Mouse (Mus musculus): ENCODE data around the gene Myf6. TPM values are rescaled to one million over a fixed set of nuclear protein-coding genes. Genes with fewer than 3 reads are reported as not detected.

The Myf6 gene
- polyA plus RNA-seq, 1 experiment from 2014 or later: 0.18 TPM

GRCm38 (mm10) chr10:107473497-107473896 is 21.0 kb downstream of the Myf6 start:
- DNase-seq (ENCODE audit: low spot score) (no peak), ATAC-seq (replicated peaks; ENCODE audit: low FRiP score) (no peak)
- no peaks in the 10 kb centered on the region for H3K27me3 ChIP-seq (replicated peaks; ENCODE audit: control insufficient read depth, insufficient read depth, low read length)
- no peak overlapping the region for H3K9ac ChIP-seq (ENCODE audit: low read depth, low read length)
- no peaks in the 10 kb centered on the region for H3K36me3 ChIP-seq (ENCODE audit: control insufficient read depth, insufficient read depth, low read length)
- no peaks in the 10 kb centered on the region for H3K4me1 ChIP-seq (replicated peaks; ENCODE audit: control insufficient read depth, insufficient read depth, low read length)
- no peaks in the 10 kb centered on the region for H3K9me3 ChIP-seq (ENCODE audit: control insufficient read depth, low read length)
- no peak overlapping the region for H3K27ac ChIP-seq (ENCODE audit: low read depth, low read length)
- WGBS: 57% methylated on average over 2 of the region's 2 CpGs
- no peak overlapping the region for H3K4me3 ChIP-seq (ENCODE audit: low read depth, low read length)
- H3K4me2 ChIP-seq: no peak overlapping the region

DNA sequence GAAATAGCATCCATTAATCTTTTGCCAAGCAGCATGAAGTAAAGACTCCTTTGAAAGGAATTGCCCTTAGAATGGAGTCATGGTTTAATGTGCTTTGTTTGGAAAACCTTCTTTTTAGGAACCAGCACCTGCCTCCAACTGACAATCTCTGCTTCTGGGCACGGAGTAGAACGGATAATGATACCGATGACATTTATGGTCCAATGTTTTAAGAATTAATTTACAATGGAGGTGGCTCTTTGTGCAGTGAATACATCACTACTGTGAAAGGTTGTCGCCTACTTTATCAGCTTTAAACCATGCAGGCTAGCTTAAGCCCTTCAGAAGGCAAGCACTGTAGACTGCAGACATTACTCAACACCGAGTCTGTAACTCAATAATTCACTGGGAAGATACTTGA is 22.8 kb downstream of the Myf6 start:
- no peak overlapping the region for H3K4me3 ChIP-seq (ENCODE audit: low read depth, low read length)
- no peak overlapping the region for H3K9ac ChIP-seq (ENCODE audit: low read depth, low read length)
- H3K9me3 ChIP-seq (ENCODE audit: control insufficient read depth, low read length): no peaks in the 10 kb centered on the region
- H3K36me3 ChIP-seq (ENCODE audit: control insufficient read depth, insufficient read depth, low read length): no peaks in the 10 kb centered on the region
- ATAC-seq (replicated peaks; ENCODE audit: low FRiP score) (no peak), DNase-seq (ENCODE audit: low spot score) (no peak)
- H3K4me2 ChIP-seq: no peak overlapping the region
- WGBS: 77% methylated on average over 5 of the region's 5 CpGs
- no peaks in the 10 kb centered on the region for H3K4me1 ChIP-seq (replicated peaks; ENCODE audit: control insufficient read depth, insufficient read depth, low read length)
- H3K27ac ChIP-seq (ENCODE audit: low read depth, low read length): no peak overlapping the region
- H3K27me3 ChIP-seq (replicated peaks; ENCODE audit: control insufficient read depth, insufficient read depth, low read length): no peaks in the 10 kb centered on the region

- ATAC-seq (replicated peaks; ENCODE audit: low FRiP score) (no peak), DNase-seq (ENCODE audit: low spot score) (no peak)
- Histone ChIP-seq H3K9ac (ENCODE audit: low read depth, low read length) (no peak overlapping the region), H3K4me2 (no peak overlapping the region), H3K27me3 (replicated peaks; ENCODE audit: control insufficient read depth, insufficient read depth, low read length) (no peaks in the 10 kb centered on the region), H3K4me3 (ENCODE audit: low read depth, low read length) (no peak overlapping the region), H3K36me3 (ENCODE audit: control insufficient read depth, insufficient read depth, low read length) (no peaks in the 10 kb centered on the region), H3K9me3 (ENCODE audit: control insufficient read depth, low read length) (no peaks in the 10 kb centered on the region), H3K27ac (ENCODE audit: low read depth, low read length) (no peak overlapping the region), H3K4me1 (replicated peaks; ENCODE audit: control insufficient read depth, insufficient read depth, low read length) (no peaks in the 10 kb centered on the region)
- WGBS: 78% methylated on average over 7 of the region's 7 CpGs
Observed at GRCm38 (mm10) chr10:107467819-107468218, 26.7 kb downstream of the Myf6 start.

GRCm38 (mm10) chr10:107449496-107450330 is 44.8 kb downstream of the Myf6 start:
- no peaks in the 10 kb centered on the region for H3K4me1 ChIP-seq (replicated peaks; ENCODE audit: control insufficient read depth, insufficient read depth, low read length)
- H3K36me3 ChIP-seq (ENCODE audit: control insufficient read depth, insufficient read depth, low read length): no peaks in the 10 kb centered on the region
- WGBS: 85% methylated on average over 5 of the region's 5 CpGs
- DNase-seq (ENCODE audit: low spot score): no peak
- no peak for ATAC-seq (replicated peaks; ENCODE audit: low FRiP score)
- no peak overlapping the region for H3K4me2 ChIP-seq
- no peak overlapping the region for H3K4me3 ChIP-seq (ENCODE audit: low read depth, low read length)
- no peaks in the 10 kb centered on the region for H3K9me3 ChIP-seq (ENCODE audit: control insufficient read depth, low read length)
- H3K9ac ChIP-seq (ENCODE audit: low read depth, low read length): no peak overlapping the region
- no peaks in the 10 kb centered on the region for H3K27me3 ChIP-seq (replicated peaks; ENCODE audit: control insufficient read depth, insufficient read depth, low read length)
- H3K27ac ChIP-seq (ENCODE audit: low read depth, low read length): no peak overlapping the region

Small RNA genes within 50 kb of the gene (microRNA-seq; reads per million reads assigned to microRNA genes)
- not detected for gene Gm44403 (ENCODE audit: borderline number of aligned reads)

Other genes starting within 250 kb of the Myf6 start
- 1.2 and 1.7 TPM in 2 replicates for gene Lin7a, start 223.1 kb downstream of the Myf6 start, polyA plus RNA-seq (2014; fragmentation: Nextera tagmentation; extraction: Ambion mirVana)
- gene Myf5, start 8.6 kb downstream of the Myf6 start, polyA plus RNA-seq (2014; fragmentation: Nextera tagmentation; extraction: Ambion mirVana): 1.6 and 2.2 TPM in 2 replicates
- gene Ptprq, start 225.3 kb upstream of the Myf6 start, polyA plus RNA-seq (2014; fragmentation: Nextera tagmentation; extraction: Ambion mirVana): not detected in 2 replicates

All from liver, embryonic 11.5 days (tissue).